8 mouse cellular contexts compared by ENCODE assay signal in genomic region chr17:24644875-24645721, GRCm38 (mm10). TPM values are rescaled to one million over a fixed set of nuclear protein-coding genes. Genes with fewer than 3 reads are reported as not detected.
A peak's percentile ranks its signal among the peaks of the same experiment; 100 is the strongest.
DNase-seq lines count a peak whose midpoint lies in the region; ATAC-seq lines count a peak whose summit lies in the region.

No protein-coding gene starts in this region.

- H3K4me1 ChIP-seq in heart, embryonic 11.5 days (ENCODE audit: control insufficient read depth, insufficient read depth, low read length) = peaks cover 44% of the 10 kb centered on the region
- H3K4me1 ChIP-seq in kidney, embryonic 16.5 days (ENCODE audit: insufficient read depth, low read length) = peaks cover 39% of the 10 kb centered on the region

- ATAC-seq in heart, embryonic 11.5 days (replicated peaks; ENCODE audit: insufficient number of reproducible peaks, low FRiP score, low TSS enrichment) = peak; percentile 13; the same call in 1 of the 2 replicates
- peak; percentile 28; the same call in 1 of the 2 replicates for ATAC-seq in kidney, embryonic 16.5 days (ENCODE audit: low FRiP score, low TSS enrichment)
- no peak for ATAC-seq in megakaryocyte progenitor cell, adult 5-6 weeks (replicated peaks; ENCODE audit: poor library complexity)

- no peak overlapping the region for H3K4me3 ChIP-seq in heart, embryonic 11.5 days (ENCODE audit: low read depth, low read length)
- peak overlapping the region; percentile 23 for H3K4me3 ChIP-seq in kidney, embryonic 16.5 days (ENCODE audit: low read length)

- H3K4me2 ChIP-seq in heart, embryonic 11.5 days = peak overlapping the region; percentile 20
- peak overlapping the region; percentile 44 for H3K4me2 ChIP-seq in kidney, embryonic 16.5 days (replicated peaks; ENCODE audit: low read depth, low read length)

- peaks cover 2% of the 10 kb centered on the region; the same call in 1 of the 2 replicates for H3K36me3 ChIP-seq in heart, embryonic 11.5 days (ENCODE audit: control insufficient read depth, insufficient read depth, low read length)
- H3K36me3 ChIP-seq in kidney, embryonic 16.5 days (ENCODE audit: insufficient read depth, low read length) = peaks cover 12% of the 10 kb centered on the region

- H3K9me3 ChIP-seq in heart, embryonic 11.5 days (replicated peaks; ENCODE audit: control insufficient read depth, low read length) = no peaks in the 10 kb centered on the region
- no peaks in the 10 kb centered on the region for H3K9me3 ChIP-seq in kidney, embryonic 16.5 days (ENCODE audit: low read length)

- WGBS in heart, embryonic 11.5 days (ENCODE audit: insufficient replicate concordance) = 64% methylated on average over 9 of the region's 9 CpGs
- WGBS in kidney, embryonic 16.5 days = 68% methylated on average over 9 of the region's 9 CpGs

- H3K27me3 ChIP-seq in heart, embryonic 11.5 days (ENCODE audit: control insufficient read depth, insufficient read depth, low read length) = peaks cover 42% of the 10 kb centered on the region
- no peaks in the 10 kb centered on the region for H3K27me3 ChIP-seq in kidney, embryonic 16.5 days (ENCODE audit: insufficient read depth, low read length)

- peak; percentile 54 for DNase-seq in layer of hippocampus, adult 9-11 months
- DNase-seq in layer of hippocampus, postnatal 14 days (ENCODE audit: low spot score in 2 of 2) = no peak
- peak; percentile 80 for DNase-seq in lung, postnatal 25 days (ENCODE audit: low spot score)
- no peak for DNase-seq in right cerebral cortex, postnatal 4 days
- DNase-seq in spleen, adult 18-20 months = no peak

- peak overlapping the region; percentile 88 for H3K27ac ChIP-seq in heart, embryonic 11.5 days (ENCODE audit: low read depth, low read length)
- peak overlapping the region; percentile 86 for H3K27ac ChIP-seq in kidney, embryonic 16.5 days (ENCODE audit: low read length)

- peak overlapping the region; percentile 62 for H3K9ac ChIP-seq in heart, embryonic 11.5 days (ENCODE audit: low read depth, low read length)
- peak overlapping the region; percentile 61 for H3K9ac ChIP-seq in kidney, embryonic 16.5 days (replicated peaks; ENCODE audit: low read length)

RNA-seq across cellular contexts. Expression of gene Slc9a3r2, which starts 5.0 kb away (rescaled TPM):
- 10 to 100 TPM; 47.9 to 52.4 TPM for total RNA-seq in layer of hippocampus, postnatal 14 days (2021)
- 52.7 and 58.0 TPM in 2 replicates for polyA plus RNA-seq in heart, embryonic 11.5 days (2014; fragmentation: Nextera tagmentation; extraction: Ambion mirVana)
- polyA plus RNA-seq in kidney, embryonic 16.5 days (2015; fragmentation: Nextera tagmentation; extraction: Ambion mirVana) = 116 and 120 TPM in 2 replicates
- 1.2 and 2.6 TPM in 2 replicates for total RNA-seq in megakaryocyte progenitor cell, adult 5-6 weeks (2015)
- total RNA-seq in megakaryocyte progenitor cell, adult 5-6 weeks (2017) = 1.4 and 1.6 TPM in 2 replicates

RNA-seq across cellular contexts. Expression of gene Nthl1, which starts 12.6 kb away (rescaled TPM):
- 1 to 10 TPM; 3.9 to 5.3 TPM for total RNA-seq in layer of hippocampus, postnatal 14 days (2021)
- polyA plus RNA-seq in heart, embryonic 11.5 days (2014; fragmentation: Nextera tagmentation; extraction: Ambion mirVana) = 9.1 and 9.8 TPM in 2 replicates
- 23.1 TPM in 2 replicates for polyA plus RNA-seq in kidney, embryonic 16.5 days (2015; fragmentation: Nextera tagmentation; extraction: Ambion mirVana)
- total RNA-seq in megakaryocyte progenitor cell, adult 5-6 weeks (2015) = 5.7 and 6.7 TPM in 2 replicates
- total RNA-seq in megakaryocyte progenitor cell, adult 5-6 weeks (2017) = 12.0 and 13.6 TPM in 2 replicates

RNA-seq across cellular contexts. Expression of gene Tsc2, which starts 12.7 kb away (rescaled TPM):
- total RNA-seq in layer of hippocampus, postnatal 14 days (2021) = 100 to 1,000 TPM; 160 to 162 TPM
- 46.7 and 50.6 TPM in 2 replicates for polyA plus RNA-seq in heart, embryonic 11.5 days (2014; fragmentation: Nextera tagmentation; extraction: Ambion mirVana)
- polyA plus RNA-seq in kidney, embryonic 16.5 days (2015; fragmentation: Nextera tagmentation; extraction: Ambion mirVana) = 72.8 and 77.0 TPM in 2 replicates
- total RNA-seq in megakaryocyte progenitor cell, adult 5-6 weeks (2015) = 64.3 and 66.9 TPM in 2 replicates
- 52.1 and 54.1 TPM in 2 replicates for total RNA-seq in megakaryocyte progenitor cell, adult 5-6 weeks (2017)

RNA-seq across cellular contexts. Expression of gene Npw, which starts 13.2 kb away (rescaled TPM):
- total RNA-seq in layer of hippocampus, postnatal 14 days (2021) = 1 to 10 TPM; 3.7 to 3.9 TPM
- not detected in 2 replicates for polyA plus RNA-seq in heart, embryonic 11.5 days (2014; fragmentation: Nextera tagmentation; extraction: Ambion mirVana)
- polyA plus RNA-seq in kidney, embryonic 16.5 days (2015; fragmentation: Nextera tagmentation; extraction: Ambion mirVana) = 0.37 TPM in 1 of 2 replicates, not detected in the other
- total RNA-seq in megakaryocyte progenitor cell, adult 5-6 weeks (2015) = not detected in 2 replicates
- not detected in 2 replicates for total RNA-seq in megakaryocyte progenitor cell, adult 5-6 weeks (2017)

RNA-seq across cellular contexts. Expression of gene Zfp598, which starts 24.4 kb away (rescaled TPM):
- 10 to 100 TPM; 36.5 to 40.7 TPM for total RNA-seq in layer of hippocampus, postnatal 14 days (2021)
- polyA plus RNA-seq in heart, embryonic 11.5 days (2014; fragmentation: Nextera tagmentation; extraction: Ambion mirVana) = 19.7 and 22.0 TPM in 2 replicates
- 19.7 and 22.7 TPM in 2 replicates for polyA plus RNA-seq in kidney, embryonic 16.5 days (2015; fragmentation: Nextera tagmentation; extraction: Ambion mirVana)
- 25.0 and 29.1 TPM in 2 replicates for total RNA-seq in megakaryocyte progenitor cell, adult 5-6 weeks (2015)
- total RNA-seq in megakaryocyte progenitor cell, adult 5-6 weeks (2017) = 21.3 and 22.6 TPM in 2 replicates

Comparison
In these comparisons a context has a peak if more than half of its experiments do, and no peak if none do; other contexts are left out.
1. DNase-seq: peak in layer of hippocampus, adult 9-11 months (single experiment) and lung, postnatal 25 days (single experiment); none in layer of hippocampus, postnatal 14 days (0 of 2), right cerebral cortex, postnatal 4 days (single experiment) and spleen, adult 18-20 months (0 of 2).
2. RNA of gene Slc9a3r2, which starts 5.0 kb away (total RNA-seq): 47.9 to 52.4 TPM in layer of hippocampus, postnatal 14 days; 1.2 to 2.6 TPM in megakaryocyte progenitor cell, adult 5-6 weeks; every median in the first group is over 10 times any median in the second.